Mouse (Mus musculus) liver, adult 2 months (tissue): ENCODE data around the gene Eno2.

ENCODE experiments used
- CTCF ChIP-seq: fragments of 200-500 bp; IDR thresholded peaks from 2 replicates; pipeline ENCODE4 v1.5.1; 2011; ENCODE audit warnings: low read depth, low read length, control low read depth
- POLR2A ChIP-seq: fragments of 200-500 bp; IDR thresholded peaks from 2 replicates; pipeline ENCODE4 v1.6.1; 2011; ENCODE audit warnings: low read length, control low read depth; ENCODE audit not compliant: insufficient read depth; ENCODE audit errors: extremely low read depth

DNA sequence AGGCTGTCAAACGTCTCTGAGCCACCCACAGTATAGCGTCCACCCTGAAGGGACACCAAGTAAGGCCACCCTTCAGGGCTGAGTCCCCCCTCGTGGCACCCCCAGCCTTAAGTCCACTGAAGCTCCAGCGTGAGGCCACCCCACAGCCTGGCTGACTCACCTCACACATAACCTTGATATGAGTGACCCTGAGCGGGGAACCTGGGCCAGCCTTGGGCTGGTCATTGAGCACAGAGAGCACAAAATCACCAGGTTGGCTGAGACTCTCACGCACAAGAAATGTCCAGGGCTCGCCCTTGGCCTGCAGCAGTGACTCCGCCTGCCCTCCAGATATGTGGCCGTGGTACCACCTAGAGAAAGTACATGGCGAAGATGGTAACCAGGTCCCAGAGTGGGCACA, 40.9 kb downstream of the Eno2 start:
- TF ChIP-seq CTCF (no peak), POLR2A (no peak)
